Mouse (Mus musculus) C2C12 (cell line): ENCODE measurements around the gene Dppa3. TPM values are rescaled to one million over a fixed set of nuclear protein-coding genes. Genes with fewer than 3 reads are reported as not detected.

Source experiments
- H3K27me3 ChIP-seq: one replicate; pipeline ENCODE4 v1.6.1; 2011; ENCODE audit not compliant: control insufficient read depth, insufficient read depth, insufficient read length
- H3K36me3 ChIP-seq: one replicate; pipeline ENCODE4 v1.6.1; 2011; ENCODE audit not compliant: control insufficient read depth, insufficient read depth
- H3K4me3 ChIP-seq: one replicate; pipeline ENCODE4 v1.5.1; 2011; ENCODE audit warnings: mild to moderate bottlenecking, control low read depth; ENCODE audit not compliant: poor library complexity, insufficient read depth, severe bottlenecking
- H3K79me2 ChIP-seq: one replicate; pipeline ENCODE4 v1.6.1; 2011; ENCODE audit not compliant: control insufficient read depth, insufficient read depth
- H3K79me3 ChIP-seq: one replicate; pipeline ENCODE4 v1.6.1; 2011; ENCODE audit warnings: low read depth, control low read depth
- H3ac ChIP-seq: one replicate; pipeline ENCODE3; 2011; ENCODE audit warnings: low read depth; ENCODE audit not compliant: control insufficient read depth, insufficient read length
- CEBPB ChIP-seq: IDR thresholded peaks from one replicate; pipeline ENCODE4 v1.6.1; 2011; ENCODE audit warnings: low read depth, mild to moderate bottlenecking, control low read depth, moderate library complexity
- CTCF ChIP-seq: IDR thresholded peaks from one replicate; pipeline ENCODE4 v1.5.1; 2011; ENCODE audit not compliant: control insufficient read depth, insufficient read depth, insufficient read length
- FOSL1 ChIP-seq: IDR thresholded peaks from one replicate; pipeline ENCODE4 v1.8.0; 2011; ENCODE audit warnings: mild to moderate bottlenecking, low read length; ENCODE audit not compliant: poor library complexity, insufficient read depth, severe bottlenecking
- MAX ChIP-seq: IDR thresholded peaks from one replicate; pipeline ENCODE4 v1.6.1; 2011; ENCODE audit warnings: mild to moderate bottlenecking, control low read depth
- MYOD1 ChIP-seq: IDR thresholded peaks from one replicate; pipeline ENCODE4 v1.6.1; 2011; ENCODE audit warnings: low read depth; ENCODE audit not compliant: control insufficient read depth, insufficient read length
- MYOG ChIP-seq: IDR thresholded peaks from one replicate; pipeline ENCODE4 v1.6.1; 2011; ENCODE audit not compliant: control insufficient read depth, insufficient read length; ENCODE audit errors: extremely low read depth
- USF1 ChIP-seq: IDR thresholded peaks from one replicate; pipeline ENCODE4 v1.6.1; 2011; ENCODE audit warnings: low read depth, mild to moderate bottlenecking, control low read depth, moderate library complexity
- polyA plus RNA-seq: library from polyadenylated mRNA; unstranded; fragments of >200 nt; fragmentation: generic; extraction: Trizol; gene quantifications from one replicate; pipeline ENCODE4 v1.2.1, GENCODE M21; 2012; ENCODE audit warnings: missing spikeins

Dppa3 gene
- polyA plus RNA-seq, 1 experiment, result not detected

DNA sequence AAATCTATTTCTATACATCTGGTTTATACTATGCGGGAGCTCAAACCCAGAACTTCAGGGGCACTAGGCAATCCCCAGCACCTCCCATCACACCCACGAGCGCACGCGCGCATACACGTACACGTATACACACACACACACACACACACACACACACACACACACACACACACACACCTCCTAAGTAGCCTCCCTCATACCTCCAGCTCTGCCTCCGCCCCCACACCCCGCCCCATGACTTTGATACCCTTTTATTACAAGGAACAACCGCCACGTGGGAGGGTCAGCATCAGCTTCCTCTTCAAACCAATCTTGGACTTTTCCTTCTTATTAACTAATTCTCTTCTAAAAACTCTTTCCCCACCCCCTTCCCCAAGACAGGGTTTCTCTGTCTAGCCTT lies 18.5 kb upstream of the Dppa3 start:
- Histone ChIP-seq H3K4me3 (no peak overlapping the region), H3K27me3 (peaks cover 6% of the 10 kb centered on the region), H3K36me3 (no peaks in the 10 kb centered on the region), H3ac (no peak overlapping the region), H3K79me3 (no peaks in the 10 kb centered on the region), H3K79me2 (no peaks in the 10 kb centered on the region)
- no peak for TF ChIP-seq USF1
- no peak for TF ChIP-seq MYOG
- TF ChIP-seq FOSL1, result no peak
- TF ChIP-seq CEBPB, result no peak
- no peak for TF ChIP-seq MYOD1
- no peak for TF ChIP-seq MAX
- TF ChIP-seq CTCF, result no peak

- Histone ChIP-seq H3K27me3 (peaks cover 6% of the 10 kb centered on the region), H3K79me2 (no peaks in the 10 kb centered on the region), H3K4me3 (no peak overlapping the region), H3ac (no peak overlapping the region), H3K36me3 (no peaks in the 10 kb centered on the region), H3K79me3 (no peaks in the 10 kb centered on the region)
- TF ChIP-seq CTCF, result no peak
Observed at GRCm38 (mm10) chr6:122608434-122609376, 17.5 kb upstream of the Dppa3 start.

GRCm38 (mm10) chr6:122609377-122609728 lies 16.9 kb upstream of the Dppa3 start:
- Histone ChIP-seq H3K4me3 (no peak overlapping the region), H3K79me3 (no peaks in the 10 kb centered on the region), H3ac (no peak overlapping the region), H3K79me2 (no peaks in the 10 kb centered on the region), H3K27me3 (peaks cover 6% of the 10 kb centered on the region), H3K36me3 (no peaks in the 10 kb centered on the region)
- TF ChIP-seq MAX (no peak), MYOG (no peak), USF1 (no peak), MYOD1 (no peak), CTCF (no peak), FOSL1 (no peak), CEBPB (no peak)

DNA sequence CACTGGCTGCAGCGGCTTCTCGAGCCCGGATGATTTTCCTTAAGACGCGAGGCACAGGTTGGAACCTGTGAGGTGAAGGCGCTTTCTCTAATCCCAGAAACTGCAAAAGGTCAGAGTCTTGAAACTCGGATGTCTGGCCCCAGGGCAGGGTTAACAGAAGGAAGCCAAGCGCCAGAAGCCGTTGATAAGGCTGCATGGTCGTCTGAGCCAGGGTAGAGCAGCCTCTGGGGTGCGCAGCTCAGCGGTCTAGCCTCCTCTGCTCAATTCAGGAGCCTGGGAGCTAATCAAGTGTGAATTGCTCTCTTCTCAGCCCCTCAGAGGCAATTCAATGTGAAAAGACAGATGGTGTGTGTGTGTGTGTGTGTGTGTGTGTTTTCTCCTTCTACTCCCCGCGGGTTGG lies 16.4 kb upstream of the Dppa3 start, which contains the start of gene Gdf3:
Gene Gdf3, minus strand, starts transcription at position 317 of the 400 bp plus-strand sequence.
- no peak within 1 kb of the TSS for H3ac ChIP-seq
- H3K79me2 ChIP-seq, result no peaks in the 10 kb centered on the region
- no peaks in the 10 kb centered on the region for H3K36me3 ChIP-seq
- peaks cover 6% of the 10 kb centered on the region for H3K27me3 ChIP-seq
- H3K79me3 ChIP-seq, result no peaks in the 10 kb centered on the region
- H3K4me3 ChIP-seq, result no peak within 1 kb of the TSS
- TF ChIP-seq MAX (no peak), CEBPB (no peak), FOSL1 (no peak)

GRCm38 (mm10) chr6:122612426-122612825 lies 13.8 kb upstream of the Dppa3 start:
- TF ChIP-seq MYOG (no peak), CTCF (no peak), MAX (no peak), FOSL1 (no peak), CEBPB (no peak), MYOD1 (no peak), USF1 (no peak)
- Histone ChIP-seq H3ac (no peak overlapping the region), H3K36me3 (no peaks in the 10 kb centered on the region), H3K79me3 (no peaks in the 10 kb centered on the region), H3K79me2 (no peaks in the 10 kb centered on the region), H3K4me3 (no peak overlapping the region), H3K27me3 (peaks cover 6% of the 10 kb centered on the region)

GRCm38 (mm10) chr6:122614047-122614446 lies 12.2 kb upstream of the Dppa3 start:
- H3K4me3 ChIP-seq, result no peak overlapping the region
- H3K79me3 ChIP-seq, result no peaks in the 10 kb centered on the region
- no peak for TF ChIP-seq MYOG
- no peak for TF ChIP-seq FOSL1
- TF ChIP-seq CEBPB, result no peak
- no peak for TF ChIP-seq MYOD1
- no peak for TF ChIP-seq USF1
- TF ChIP-seq MAX, result no peak
- TF ChIP-seq CTCF, result no peak

More at GRCm38 (mm10) chr6:122614047-122614446, 12.2 kb upstream of the Dppa3 start:
- H3K79me2 ChIP-seq, result no peaks in the 10 kb centered on the region
- H3K36me3 ChIP-seq, result no peaks in the 10 kb centered on the region
- peaks cover 6% of the 10 kb centered on the region for H3K27me3 ChIP-seq
- no peak overlapping the region for H3ac ChIP-seq
